Mouse (Mus musculus) G1E (cell line): ENCODE data around the gene Cnot4. TPM values are rescaled to one million over a fixed set of nuclear protein-coding genes. Genes with fewer than 3 reads are reported as not detected.

Experiments used
- ATAC-seq: 2 replicates; pipeline ENCODE4 v1.8.0; 2016; ENCODE audit warnings: mild to moderate bottlenecking; ENCODE audit not compliant: insufficient number of reproducible peaks, poor library complexity, low FRiP score, severe bottlenecking; ENCODE audit errors: extremely low read depth
- DNase-seq: peaks from one replicate; pipeline ENCODE4 v3.0.0; 2012; ENCODE audit warnings: low spot score
- H3K27me3 ChIP-seq: 2 replicates; pipeline ENCODE4 v1.6.1; 2012; ENCODE audit warnings: mild to moderate bottlenecking, low read length, inconsistent platforms; ENCODE audit not compliant: insufficient read depth
- H3K36me3 ChIP-seq: replicated peaks from 2 replicates; pipeline ENCODE3; 2012; ENCODE audit warnings: mild to moderate bottlenecking, inconsistent platforms
- H3K4me1 ChIP-seq: 2 replicates; pipeline ENCODE4 v1.6.1; 2012; ENCODE audit warnings: low read depth, low read length, inconsistent platforms, mixed read lengths; ENCODE audit not compliant: insufficient read depth
- H3K4me3 ChIP-seq: 2 replicates; pipeline ENCODE4 v1.5.1; 2012; ENCODE audit warnings: low read depth, mild to moderate bottlenecking, inconsistent platforms, low read length, moderate library complexity, mixed read lengths
- H3K9me3 ChIP-seq: replicated peaks from 2 replicates; pipeline ENCODE4 v1.6.1; 2012; ENCODE audit warnings: inconsistent platforms
- CTCF ChIP-seq: IDR thresholded peaks from 2 replicates; pipeline ENCODE4 v1.5.1; 2012; ENCODE audit warnings: low read depth, low read length, inconsistent platforms, mixed read lengths
- GATA1 ChIP-seq: IDR thresholded peaks from 2 replicates; pipeline ENCODE4 v1.6.1; 2012; ENCODE audit warnings: borderline replicate concordance, low read length, inconsistent platforms, mixed read lengths
- GATA2 ChIP-seq: IDR thresholded peaks from 2 replicates; pipeline ENCODE4 v1.6.1; 2012; ENCODE audit warnings: low read depth, low read length, inconsistent platforms, borderline replicate concordance
- POLR2AphosphoS5 ChIP-seq: IDR thresholded peaks from 2 replicates; pipeline ENCODE4 v1.6.1; 2012; ENCODE audit warnings: low read depth, low read length, inconsistent platforms; ENCODE audit not compliant: insufficient replicate concordance
- TAL1 ChIP-seq: conservative IDR thresholded peaks from 2 replicates; pipeline ENCODE4 v1.6.1; 2012; ENCODE audit warnings: low read depth, low read length, inconsistent platforms, mixed read lengths
- polyA plus RNA-seq: library from polyadenylated mRNA; stranded (reverse); fragments of >175 nt; gene quantifications from 2 replicates; pipeline ENCODE4 v1.2.3, GENCODE M21; 2012
- total RNA-seq, 2 experiments: library from RNA; stranded (forward) in 1 of 2; stranded (reverse) in 1 of 2; fragments of 200-1000 nt in 1 of 2; fragments of >200 nt in 1 of 2; fragmentation: Nextera tagmentation in 1 of 2; gene quantifications; 2 replicates each; pipeline ENCODE4 v1.2.3; 2014 to 2017

The Cnot4 gene
- total and polyA plus RNA-seq, 3 experiments = 7.5 to 92.4 (median 28.7) TPM

DNA sequence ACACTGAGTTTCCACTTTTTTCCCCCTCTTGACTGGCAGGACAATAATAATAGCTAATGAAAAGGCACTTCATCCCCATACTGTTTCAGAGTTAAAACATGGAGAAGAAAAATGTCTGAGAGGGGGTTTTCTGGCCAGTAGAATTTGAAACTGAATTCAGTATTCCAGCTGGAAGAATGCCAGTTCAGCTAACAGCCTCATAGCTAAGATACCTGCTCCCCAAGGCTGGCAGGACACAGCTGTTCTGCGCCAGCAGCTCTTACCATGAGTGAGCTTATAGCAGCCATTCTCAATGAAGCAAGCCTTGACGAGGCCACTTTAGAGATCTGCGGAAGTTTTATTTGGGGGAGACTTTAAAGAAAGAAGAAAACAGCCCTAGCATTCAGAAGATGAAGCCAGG is 62.3 kb downstream of the Cnot4 start:
- Histone ChIP-seq H3K4me1 (no peaks in the 10 kb centered on the region), H3K27me3 (no peaks in the 10 kb centered on the region), H3K36me3 (peaks cover 56% of the 10 kb centered on the region), H3K9me3 (no peaks in the 10 kb centered on the region), H3K4me3 (no peak overlapping the region)
- DNase-seq (no peak), ATAC-seq (no peak)
- no peak for TF ChIP-seq GATA1
- no peak for TF ChIP-seq GATA2
- TF ChIP-seq POLR2AphosphoS5 = no peak
- TF ChIP-seq CTCF = no peak
- no peak for TF ChIP-seq TAL1

DNA sequence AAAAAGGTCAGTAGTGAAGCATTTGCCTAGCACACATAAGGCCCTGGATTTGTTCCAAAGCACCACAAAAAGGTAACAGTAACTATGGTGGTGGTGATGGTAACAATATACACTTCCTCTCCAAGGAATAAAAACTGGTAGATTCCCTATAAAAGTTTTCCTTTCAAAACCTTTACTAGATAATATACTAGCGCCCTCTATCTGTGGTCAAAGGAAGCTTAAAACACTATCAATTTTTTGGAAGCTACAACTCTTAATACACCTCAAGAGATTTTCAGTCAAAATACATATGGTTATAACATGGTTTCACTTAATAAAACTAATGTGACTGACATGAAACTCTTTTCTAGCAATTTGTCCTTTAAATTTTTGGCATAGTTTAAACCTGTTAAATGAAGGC is 71.1 kb downstream of the Cnot4 start:
- Histone ChIP-seq H3K4me3 (no peak overlapping the region), H3K9me3 (no peaks in the 10 kb centered on the region), H3K27me3 (no peaks in the 10 kb centered on the region), H3K36me3 (peaks cover 48% of the 10 kb centered on the region), H3K4me1 (no peaks in the 10 kb centered on the region)
- DNase-seq = no peak
- ATAC-seq = no peak
- no peak for TF ChIP-seq GATA1
- no peak for TF ChIP-seq TAL1
- TF ChIP-seq GATA2 = no peak
- no peak for TF ChIP-seq CTCF

DNA sequence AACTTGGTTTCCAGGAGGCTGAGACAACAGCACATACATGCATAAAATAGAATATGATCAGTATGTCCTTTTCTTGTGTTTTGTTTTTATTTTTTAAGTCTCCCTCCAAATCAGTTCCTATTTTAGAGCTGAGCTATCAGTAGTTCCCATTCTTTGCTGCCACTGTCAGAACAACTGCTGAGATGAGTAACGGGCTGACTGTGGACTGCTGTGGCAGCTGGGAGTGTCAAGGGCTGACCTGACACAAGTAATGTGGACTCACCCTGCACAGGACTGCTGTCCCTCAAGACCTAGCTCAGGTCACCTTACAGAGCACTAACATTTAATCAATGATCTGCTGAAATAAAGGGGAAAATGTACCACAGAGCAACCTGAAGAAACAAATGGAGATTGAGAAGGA is 90.4 kb downstream of the Cnot4 start:
- no peaks in the 10 kb centered on the region for H3K4me1 ChIP-seq
- no peak for ATAC-seq
- no peak for TF ChIP-seq CTCF
- TF ChIP-seq GATA2 = no peak
- no peak overlapping the region for H3K4me3 ChIP-seq
- no peaks in the 10 kb centered on the region for H3K9me3 ChIP-seq
- no peaks in the 10 kb centered on the region for H3K27me3 ChIP-seq
- H3K36me3 ChIP-seq = peaks cover 52% of the 10 kb centered on the region
- DNase-seq = no peak

DNA sequence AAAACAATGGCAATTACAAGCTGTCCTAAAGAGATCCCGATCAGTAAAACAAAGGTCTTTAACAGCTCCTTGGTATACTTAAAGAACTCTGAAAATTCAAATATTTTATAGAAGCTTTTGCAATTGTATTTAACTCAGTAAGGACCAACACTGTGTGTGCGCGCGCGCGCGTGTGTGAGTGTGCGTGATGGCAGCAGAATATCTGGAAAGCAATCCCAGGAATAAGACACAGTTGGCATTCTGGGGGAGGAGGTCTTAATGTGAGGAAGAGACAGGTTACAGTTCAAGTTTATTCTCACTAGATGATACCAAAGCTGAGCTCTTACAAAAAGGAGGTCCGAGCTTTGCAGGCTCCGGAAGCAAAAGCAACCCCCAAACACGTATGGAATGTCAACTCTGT is 100.2 kb downstream of the Cnot4 start:
- no peaks in the 10 kb centered on the region for H3K27me3 ChIP-seq
- TF ChIP-seq GATA2 (no peak), GATA1 (no peak), TAL1 (no peak), POLR2AphosphoS5 (no peak), CTCF (no peak)
- no peak for DNase-seq

DNA sequence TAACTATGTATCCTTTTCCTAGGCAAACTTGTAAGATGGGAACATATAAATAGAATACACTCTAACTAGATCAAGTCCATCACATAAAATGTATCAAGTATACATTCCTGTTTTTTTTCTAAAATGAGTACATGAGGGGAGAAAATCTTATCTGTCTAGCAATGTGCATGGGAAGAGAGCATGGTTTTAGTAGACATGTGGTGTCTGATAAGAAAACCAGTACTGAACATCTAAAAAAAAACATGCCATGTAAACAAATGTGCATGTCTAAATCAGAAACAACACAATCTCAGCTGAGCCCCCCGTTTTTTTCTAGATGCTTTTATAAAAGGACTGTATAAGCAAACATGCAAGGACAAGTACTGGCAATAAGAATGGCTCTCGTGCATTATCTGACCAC is 100.8 kb downstream of the Cnot4 start:
- Histone ChIP-seq H3K9me3 (no peaks in the 10 kb centered on the region), H3K4me3 (no peak overlapping the region), H3K4me1 (peaks cover 2% of the 10 kb centered on the region; the same call in 1 of the 2 replicates), H3K36me3 (peaks cover 50% of the 10 kb centered on the region), H3K27me3 (no peaks in the 10 kb centered on the region)
- TF ChIP-seq GATA2 (no peak), CTCF (no peak), TAL1 (no peak), POLR2AphosphoS5 (no peak), GATA1 (no peak)
- ATAC-seq = no peak
- DNase-seq = no peak

More for the DNA sequence above, 100.2 kb downstream of the Cnot4 start:
- H3K4me1 ChIP-seq = peaks cover 2% of the 10 kb centered on the region; the same call in 1 of the 2 replicates
- peaks cover 46% of the 10 kb centered on the region for H3K36me3 ChIP-seq
- no peak overlapping the region for H3K4me3 ChIP-seq
- no peak for ATAC-seq
- no peaks in the 10 kb centered on the region for H3K9me3 ChIP-seq

DNA sequence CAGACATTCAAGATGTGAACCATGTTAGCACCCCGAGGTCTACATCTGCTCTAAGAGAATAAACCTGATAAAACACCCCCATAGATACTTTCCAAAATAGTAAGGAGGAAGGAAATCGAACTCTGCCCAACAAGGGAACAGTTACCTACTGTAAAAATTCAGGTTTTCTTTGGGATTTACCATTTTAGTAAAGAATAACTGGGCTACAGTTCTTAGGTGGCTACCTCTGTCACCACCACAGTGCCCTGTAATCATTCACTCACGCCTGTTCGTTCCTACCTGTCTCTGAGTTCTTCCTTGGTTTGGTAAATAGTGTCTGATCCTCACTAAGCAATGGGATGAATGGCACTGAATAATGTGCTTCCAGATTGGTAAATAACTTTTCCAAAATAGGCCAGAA is 102.7 kb downstream of the Cnot4 start:
- no peak for ATAC-seq
- TF ChIP-seq GATA2 (no peak), GATA1 (no peak), TAL1 (no peak), POLR2AphosphoS5 (no peak), CTCF (no peak)
- Histone ChIP-seq H3K9me3 (no peaks in the 10 kb centered on the region), H3K4me3 (no peak overlapping the region), H3K36me3 (peaks cover 47% of the 10 kb centered on the region), H3K4me1 (peaks cover 2% of the 10 kb centered on the region; the same call in 1 of the 2 replicates), H3K27me3 (no peaks in the 10 kb centered on the region)
- no peak for DNase-seq

DNA sequence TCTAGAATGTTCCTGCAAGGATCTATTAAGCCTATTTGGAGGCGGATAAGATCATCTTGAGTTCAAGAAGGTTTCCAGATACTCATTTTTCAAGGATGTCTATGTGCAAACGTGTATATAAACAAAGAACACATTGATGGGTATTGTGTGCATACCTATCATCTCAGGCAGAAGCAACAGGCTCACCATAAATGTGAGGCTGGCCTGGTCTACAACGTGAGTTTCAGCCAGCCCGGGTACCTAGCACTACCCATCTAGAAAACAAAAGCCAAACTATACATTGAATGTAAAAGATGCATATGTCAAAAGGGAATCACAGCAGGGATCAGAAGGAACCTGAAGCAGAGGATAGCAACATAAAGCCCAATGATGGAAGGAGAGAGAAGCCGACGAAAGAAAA is 103.3 kb downstream of the Cnot4 start:
- Histone ChIP-seq H3K27me3 (no peaks in the 10 kb centered on the region), H3K4me3 (no peak overlapping the region), H3K36me3 (peaks cover 49% of the 10 kb centered on the region), H3K9me3 (no peaks in the 10 kb centered on the region), H3K4me1 (peaks cover 2% of the 10 kb centered on the region; the same call in 1 of the 2 replicates)
- ATAC-seq (no peak), DNase-seq (no peak)
- TF ChIP-seq POLR2AphosphoS5 = no peak
- TF ChIP-seq GATA2 = no peak
- no peak for TF ChIP-seq TAL1
- no peak for TF ChIP-seq CTCF
- no peak for TF ChIP-seq GATA1
